Mouse (Mus musculus) C2C12 (cell line): ENCODE results near the gene Dnajc28. TPM values are rescaled to one million over a fixed set of nuclear protein-coding genes. Genes with fewer than 3 reads are reported as not detected.

Experiments used
- H3K27me3 ChIP-seq: one replicate; pipeline ENCODE4 v1.6.1; 2011; ENCODE audit not compliant: control insufficient read depth, insufficient read depth, insufficient read length
- H3K36me3 ChIP-seq: one replicate; pipeline ENCODE4 v1.6.1; 2011; ENCODE audit not compliant: control insufficient read depth, insufficient read depth
- H3K4me3 ChIP-seq: one replicate; pipeline ENCODE4 v1.5.1; 2011; ENCODE audit warnings: mild to moderate bottlenecking, control low read depth; ENCODE audit not compliant: poor library complexity, insufficient read depth, severe bottlenecking
- H3K79me2 ChIP-seq: one replicate; pipeline ENCODE4 v1.6.1; 2011; ENCODE audit not compliant: control insufficient read depth, insufficient read depth
- H3K79me3 ChIP-seq: one replicate; pipeline ENCODE4 v1.6.1; 2011; ENCODE audit warnings: low read depth, control low read depth
- H3ac ChIP-seq: one replicate; pipeline ENCODE3; 2011; ENCODE audit warnings: low read depth; ENCODE audit not compliant: control insufficient read depth, insufficient read length
- CEBPB ChIP-seq: IDR thresholded peaks from one replicate; pipeline ENCODE4 v1.6.1; 2011; ENCODE audit warnings: low read depth, mild to moderate bottlenecking, control low read depth, moderate library complexity
- CTCF ChIP-seq: IDR thresholded peaks from one replicate; pipeline ENCODE4 v1.5.1; 2011; ENCODE audit not compliant: control insufficient read depth, insufficient read depth, insufficient read length
- FOSL1 ChIP-seq: IDR thresholded peaks from one replicate; pipeline ENCODE4 v1.8.0; 2011; ENCODE audit warnings: mild to moderate bottlenecking, low read length; ENCODE audit not compliant: poor library complexity, insufficient read depth, severe bottlenecking
- MAX ChIP-seq: IDR thresholded peaks from one replicate; pipeline ENCODE4 v1.6.1; 2011; ENCODE audit warnings: mild to moderate bottlenecking, control low read depth
- MYOD1 ChIP-seq: IDR thresholded peaks from one replicate; pipeline ENCODE4 v1.6.1; 2011; ENCODE audit warnings: low read depth; ENCODE audit not compliant: control insufficient read depth, insufficient read length
- MYOG ChIP-seq: IDR thresholded peaks from one replicate; pipeline ENCODE4 v1.6.1; 2011; ENCODE audit not compliant: control insufficient read depth, insufficient read length; ENCODE audit errors: extremely low read depth
- USF1 ChIP-seq: IDR thresholded peaks from one replicate; pipeline ENCODE4 v1.6.1; 2011; ENCODE audit warnings: low read depth, mild to moderate bottlenecking, control low read depth, moderate library complexity
- polyA plus RNA-seq: library from polyadenylated mRNA; unstranded; fragments of >200 nt; fragmentation: generic; extraction: Trizol; gene quantifications from one replicate; pipeline ENCODE4 v1.2.1, GENCODE M21; 2012; ENCODE audit warnings: missing spikeins

Gene Dnajc28
- polyA plus RNA-seq, 1 experiment, result 0.16 TPM

- Histone ChIP-seq H3K79me3 (no peaks in the 10 kb centered on the region), H3K4me3 (no peak overlapping the region), H3ac (no peak overlapping the region), H3K27me3 (no peaks in the 10 kb centered on the region), H3K79me2 (no peaks in the 10 kb centered on the region), H3K36me3 (no peaks in the 10 kb centered on the region)
- TF ChIP-seq USF1 (no peak), MYOD1 (no peak), MYOG (no peak), FOSL1 (no peak), MAX (no peak), CEBPB (no peak), CTCF (no peak)
These were observed 4.3 kb downstream of the Dnajc28 start for GRCm38 (mm10) chr16:91614552-91614951.

- H3K79me3 ChIP-seq, result no peaks in the 10 kb centered on the region
- no peaks in the 10 kb centered on the region for H3K27me3 ChIP-seq
- H3K36me3 ChIP-seq, result no peaks in the 10 kb centered on the region
- no peak overlapping the region for H3ac ChIP-seq
- no peak for TF ChIP-seq FOSL1
- H3K4me3 ChIP-seq, result no peak overlapping the region
- H3K79me2 ChIP-seq, result no peaks in the 10 kb centered on the region
These were observed 6.3 kb downstream of the Dnajc28 start for GRCm38 (mm10) chr16:91612525-91612924.

DNA sequence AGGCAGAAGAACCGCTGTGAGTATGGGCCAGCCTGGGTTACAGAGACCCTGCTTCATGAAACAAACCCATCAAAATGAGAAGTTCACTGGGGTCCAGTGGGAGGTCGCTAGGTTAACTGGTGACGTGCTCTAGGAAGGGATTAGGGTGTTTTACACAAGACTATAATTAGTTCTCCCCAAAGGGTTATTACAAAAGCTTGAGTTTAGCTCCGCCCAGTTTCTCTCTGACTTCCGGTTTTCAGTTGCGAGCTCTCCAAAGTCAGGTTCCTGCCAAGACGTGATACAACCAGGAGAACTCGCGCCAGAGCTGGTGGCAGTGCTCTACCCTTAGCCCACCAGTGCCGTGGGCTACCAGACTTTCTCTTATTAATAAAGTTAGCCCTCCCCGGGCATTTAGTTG lies 7.6 kb downstream of the Dnajc28 start:
- H3K4me3 ChIP-seq, result no peak overlapping the region
- no peaks in the 10 kb centered on the region for H3K27me3 ChIP-seq
- no peaks in the 10 kb centered on the region for H3K79me3 ChIP-seq
- H3ac ChIP-seq, result no peak overlapping the region
- TF ChIP-seq CTCF, result no peak
- H3K79me2 ChIP-seq, result no peaks in the 10 kb centered on the region
- H3K36me3 ChIP-seq, result no peaks in the 10 kb centered on the region

GRCm38 (mm10) chr16:91609501-91610245 lies 9.2 kb downstream of the Dnajc28 start:
- TF ChIP-seq MYOG (no peak), FOSL1 (no peak), MYOD1 (no peak), CTCF (no peak), MAX (no peak), USF1 (no peak)
- H3K79me2 ChIP-seq, result no peaks in the 10 kb centered on the region
- H3K36me3 ChIP-seq, result no peaks in the 10 kb centered on the region
- no peak overlapping the region for H3ac ChIP-seq
- H3K27me3 ChIP-seq, result no peaks in the 10 kb centered on the region
- no peaks in the 10 kb centered on the region for H3K79me3 ChIP-seq
- H3K4me3 ChIP-seq, result no peak overlapping the region

GRCm38 (mm10) chr16:91606958-91607357 lies 11.9 kb downstream of the Dnajc28 start:
- H3K79me3 ChIP-seq, result no peaks in the 10 kb centered on the region
- no peaks in the 10 kb centered on the region for H3K36me3 ChIP-seq
- no peaks in the 10 kb centered on the region for H3K79me2 ChIP-seq
- no peak overlapping the region for H3ac ChIP-seq
- no peaks in the 10 kb centered on the region for H3K27me3 ChIP-seq
- H3K4me3 ChIP-seq, result no peak overlapping the region
- TF ChIP-seq MYOG, result no peak
- no peak for TF ChIP-seq CTCF
- TF ChIP-seq MYOD1, result peak; percentile 61
- TF ChIP-seq USF1, result no peak
- TF ChIP-seq MAX, result no peak
- no peak for TF ChIP-seq CEBPB
- TF ChIP-seq FOSL1, result no peak

DNA sequence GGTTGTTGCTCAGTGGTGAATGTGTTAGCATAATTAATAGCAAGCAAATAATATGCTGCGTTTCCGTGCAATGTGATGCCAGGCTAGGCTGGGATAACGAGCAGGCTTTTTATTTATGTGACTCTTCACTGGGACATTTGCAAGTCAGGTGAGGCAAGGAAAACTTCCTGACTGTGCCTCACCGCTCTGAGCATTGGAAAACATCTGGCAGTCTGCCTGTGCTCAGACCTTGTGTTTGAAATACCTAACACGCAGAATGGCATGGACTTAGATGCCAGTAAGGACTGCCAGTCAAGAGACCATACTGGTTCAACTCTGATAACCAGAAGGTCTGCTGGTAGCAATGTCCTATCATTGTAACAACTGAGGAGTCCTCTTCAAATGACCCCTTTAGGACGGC lies 13.7 kb downstream of the Dnajc28 start:
- H3K4me3 ChIP-seq, result no peak overlapping the region
- H3K79me3 ChIP-seq, result no peaks in the 10 kb centered on the region
- H3K36me3 ChIP-seq, result no peaks in the 10 kb centered on the region
- H3K79me2 ChIP-seq, result no peaks in the 10 kb centered on the region
- TF ChIP-seq MYOG (no peak), FOSL1 (no peak), CEBPB (no peak), CTCF (no peak), MYOD1 (no peak)
- no peak overlapping the region for H3ac ChIP-seq
- peaks cover 9% of the 10 kb centered on the region for H3K27me3 ChIP-seq
